Mouse (Mus musculus) MEL (cell line): ENCODE measurements at regions not wholly inside any gene's neighbourhood (a gene's known extent, or its start where the extent isn't known, plus 50 kb on each side); places are given as distances from the start of the nearest gene placed in this dataset.

Experiments
- CHD2 ChIP-seq: IDR thresholded peaks from 2 replicates; pipeline ENCODE4 v1.6.1; 2011; ENCODE audit warnings: low read length, improper control_type of control experiment
- CTCF ChIP-seq, 3 experiments: IDR thresholded peaks in 2 of 3; conservative IDR thresholded peaks in 1 of 3; 2 replicates each; pipeline ENCODE4 v1.5.1; 2011 to 2012; ENCODE audit warnings: low read length in 3 of 3, low read depth in 2 of 3, mild to moderate bottlenecking in 2 of 3, improper control_type of control experiment in 1 of 3, inconsistent platforms in 1 of 3, mixed read lengths in 1 of 3, moderate library complexity in 1 of 3; ENCODE audit not compliant: control insufficient read depth in 1 of 3, insufficient read depth in 1 of 3, poor library complexity in 1 of 3, severe bottlenecking in 1 of 3
- HCFC1 ChIP-seq: IDR thresholded peaks from 2 replicates; pipeline ENCODE4 v1.6.1; 2012; ENCODE audit warnings: low read depth, mild to moderate bottlenecking, inconsistent platforms, low read length, improper control_type of control experiment, moderate library complexity
- MYC ChIP-seq: IDR thresholded peaks from 2 replicates; pipeline ENCODE4 v1.6.1; 2011; ENCODE audit warnings: low read depth, mild to moderate bottlenecking, low read length, improper control_type of control experiment, moderate library complexity
- POLR2A ChIP-seq, 2 experiments: IDR thresholded peaks; 2 replicates each; pipeline ENCODE4 v1.6.1; 2011 to 2012; ENCODE audit warnings: low read length in 2 of 2, mild to moderate bottlenecking in 2 of 2, control low read depth in 1 of 2, improper control_type of control experiment in 1 of 2, low read depth in 1 of 2, moderate library complexity in 1 of 2; ENCODE audit not compliant: control insufficient read depth in 1 of 2, insufficient read depth in 1 of 2, poor library complexity in 1 of 2
- SIN3A ChIP-seq: IDR thresholded peaks from 2 replicates; pipeline ENCODE4 v1.6.1; 2012; ENCODE audit warnings: low read length, improper control_type of control experiment, inconsistent platforms
- TAL1 ChIP-seq: IDR thresholded peaks from 2 replicates; pipeline ENCODE4 v1.6.1; 2012; ENCODE audit warnings: mild to moderate bottlenecking, inconsistent platforms, low read length, moderate library complexity, mixed read lengths
- ZMIZ1 ChIP-seq: IDR thresholded peaks from 2 replicates; pipeline ENCODE4 v1.6.1; 2012; ENCODE audit warnings: low read depth, mild to moderate bottlenecking, inconsistent platforms, low read length, improper control_type of control experiment, moderate library complexity
- ZNF384 ChIP-seq: IDR thresholded peaks from 2 replicates; pipeline ENCODE4 v1.6.1; 2012; ENCODE audit warnings: low read depth, mild to moderate bottlenecking, inconsistent platforms, low read length, improper control_type of control experiment

DNA sequence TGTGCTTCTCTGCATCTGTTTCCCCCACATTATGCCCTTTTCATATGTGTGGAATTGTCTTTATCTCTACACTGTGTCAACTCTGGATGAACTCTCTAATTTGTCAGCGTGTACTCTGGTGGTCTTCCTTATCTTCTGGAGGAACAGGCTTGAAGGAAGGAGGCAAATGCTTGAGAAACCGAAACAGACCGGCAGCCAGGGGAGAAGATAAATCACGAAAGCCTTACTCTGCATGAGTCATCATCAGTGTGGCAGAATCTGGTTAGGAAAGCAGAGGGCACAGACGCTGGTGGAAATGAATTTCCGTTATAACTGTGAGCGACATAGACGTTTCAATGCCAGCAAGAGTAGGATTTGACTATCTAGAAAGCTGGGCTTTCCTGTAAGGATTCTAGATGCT is 100.0 kb upstream of the Slc30a5 start:
- TF ChIP-seq MYC = no peak
- TF ChIP-seq TAL1 = no peak
- TF ChIP-seq CTCF (IDR thresholded peaks at IDR 0.05 in 2 of 3, conservative IDR thresholded peaks at IDR 0.05 in 1 of 3; ENCODE audit: control insufficient read depth in 1 of 3, insufficient read depth in 1 of 3, low read depth in 2 of 3, low read length in 3 of 3, poor library complexity in 1 of 3, severe bottlenecking in 1 of 3) = no peak
- TF ChIP-seq SIN3A = no peak
- no peak for TF ChIP-seq POLR2A (IDR thresholded peaks at IDR 0.05; ENCODE audit: control insufficient read depth in 1 of 2, insufficient read depth in 1 of 2, low read depth in 1 of 2, low read length in 2 of 2, poor library complexity in 1 of 2)
- TF ChIP-seq CHD2 = no peak
- TF ChIP-seq ZMIZ1 = no peak
- TF ChIP-seq ZNF384 = no peak
- no peak for TF ChIP-seq HCFC1
